Mouse (Mus musculus) kidney, postnatal 14 days (tissue): Measurements from ENCODE around the gene U2af2.
A peak's percentile ranks its signal among the peaks of the same experiment; 100 is the strongest.

Experiments
- DNase-seq: peaks from one replicate; pipeline ENCODE4 v3.0.0; 2022; ENCODE audit warnings: mixed read lengths

Gene U2af2

DNA sequence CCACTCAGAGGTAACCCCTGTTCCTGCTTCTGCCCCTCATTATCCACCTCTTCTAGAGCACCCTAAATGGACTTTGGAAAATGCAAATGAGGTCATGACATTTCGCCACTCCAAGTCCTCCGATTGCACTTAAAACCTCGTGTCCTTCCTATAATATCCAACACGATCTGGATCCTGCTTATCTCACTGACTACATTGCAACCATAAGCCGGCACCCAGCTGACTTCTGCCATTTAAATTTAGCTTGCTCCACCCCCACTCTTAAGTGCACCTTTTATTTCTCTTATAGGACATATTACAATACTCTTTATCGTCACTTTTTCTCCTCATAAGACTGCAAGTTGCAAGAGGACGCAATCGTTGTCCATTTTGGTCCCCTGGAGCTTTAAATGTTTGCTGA, 24.5 kb upstream of the U2af2 start:
- DNase-seq: no peak

GRCm38 (mm10) chr7:5038109-5038732, 23.7 kb upstream of the U2af2 start, which contains the start of gene Zfp784:
Gene Zfp784 (minus strand): TSS chr7:5038446.
- peak; percentile 96 for DNase-seq

GRCm38 (mm10) chr7:5038940-5039339, 23.0 kb upstream of the U2af2 start:
- no peak for DNase-seq

GRCm38 (mm10) chr7:5044981-5045380, 17.0 kb upstream of the U2af2 start:
- no peak for DNase-seq

GRCm38 (mm10) chr7:5046112-5046511, 15.8 kb upstream of the U2af2 start:
- no peak for DNase-seq

DNA sequence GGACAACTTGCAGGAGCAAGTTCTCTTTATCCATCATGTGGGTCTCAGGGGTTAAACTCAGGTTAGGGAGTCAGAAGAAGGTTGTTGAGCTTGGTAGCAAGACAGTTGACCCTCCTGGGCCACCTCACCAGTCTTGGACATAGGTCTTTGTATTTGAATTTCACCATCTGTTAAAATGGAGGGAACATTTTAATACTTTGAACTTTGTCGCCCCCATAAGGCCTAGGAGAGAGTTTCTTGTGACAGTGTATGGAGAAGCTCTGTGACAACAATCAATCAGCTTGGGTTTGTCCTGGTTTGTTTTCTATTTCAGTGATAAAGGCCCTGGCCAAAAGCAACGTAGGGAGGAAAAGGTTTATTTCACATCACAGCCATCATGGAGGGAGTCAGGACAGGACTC, 14.6 kb upstream of the U2af2 start:
- DNase-seq: peak; percentile 47

GRCm38 (mm10) chr7:5051193-5052192, 10.4 kb upstream of the U2af2 start, which contains the start of gene Zfp580:
Gene Zfp580 (plus strand): TSS chr7:5051538.
- peak; percentile 82 for DNase-seq

DNA sequence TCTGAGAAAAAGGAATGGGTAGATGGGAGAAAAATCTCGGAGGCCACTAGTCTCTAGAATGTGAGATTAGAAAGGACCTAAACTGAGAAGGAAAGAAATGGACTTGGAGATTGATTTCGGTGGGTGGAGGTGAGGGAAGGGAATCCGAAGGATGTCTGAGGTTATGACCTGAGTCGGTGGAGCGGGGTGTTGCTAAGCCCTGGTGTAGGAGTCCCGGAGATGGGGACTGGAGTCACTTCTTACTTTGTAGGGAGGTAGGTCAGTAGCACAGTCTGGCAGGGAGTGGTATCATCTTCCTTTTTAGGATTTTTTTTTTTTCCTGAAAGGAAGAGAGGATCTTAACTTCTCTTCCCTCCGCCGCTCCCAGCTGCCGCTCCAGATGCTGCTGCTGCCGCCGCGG, 9.5 kb upstream of the U2af2 start:
- no peak for DNase-seq

DNA sequence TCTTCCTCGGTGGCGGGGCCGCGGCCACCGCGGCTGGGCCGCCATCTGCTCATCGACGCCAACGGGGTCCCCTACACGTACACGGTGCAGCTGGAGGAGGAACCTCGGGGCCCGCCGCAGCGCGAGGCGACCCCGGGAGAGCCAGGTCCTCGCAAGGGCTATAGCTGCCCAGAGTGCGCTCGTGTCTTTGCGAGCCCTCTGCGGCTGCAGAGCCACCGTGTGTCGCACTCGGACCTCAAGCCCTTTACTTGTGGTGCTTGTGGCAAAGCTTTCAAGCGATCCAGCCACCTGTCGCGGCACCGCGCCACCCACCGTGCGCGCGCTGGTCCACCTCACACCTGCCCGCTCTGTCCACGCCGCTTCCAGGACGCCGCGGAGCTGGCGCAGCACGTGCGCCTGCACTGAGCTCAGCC, 9.0 kb upstream of the U2af2 start:
- DNase-seq: peak; percentile 21

GRCm38 (mm10) chr7:5053456-5054179, 8.3 kb upstream of the U2af2 start:
- DNase-seq: no peak

GRCm38 (mm10) chr7:5056651-5057263, 5.2 kb upstream of the U2af2 start:
- DNase-seq: peak; percentile 30

GRCm38 (mm10) chr7:5057381-5057780, 4.6 kb upstream of the U2af2 start:
- DNase-seq: no peak

GRCm38 (mm10) chr7:5057804-5058203, 4.1 kb upstream of the U2af2 start:
- DNase-seq: peak; percentile 11

- no peak for DNase-seq
Measured at GRCm38 (mm10) chr7:5058631-5059030, 3.3 kb upstream of the U2af2 start.

DNA sequence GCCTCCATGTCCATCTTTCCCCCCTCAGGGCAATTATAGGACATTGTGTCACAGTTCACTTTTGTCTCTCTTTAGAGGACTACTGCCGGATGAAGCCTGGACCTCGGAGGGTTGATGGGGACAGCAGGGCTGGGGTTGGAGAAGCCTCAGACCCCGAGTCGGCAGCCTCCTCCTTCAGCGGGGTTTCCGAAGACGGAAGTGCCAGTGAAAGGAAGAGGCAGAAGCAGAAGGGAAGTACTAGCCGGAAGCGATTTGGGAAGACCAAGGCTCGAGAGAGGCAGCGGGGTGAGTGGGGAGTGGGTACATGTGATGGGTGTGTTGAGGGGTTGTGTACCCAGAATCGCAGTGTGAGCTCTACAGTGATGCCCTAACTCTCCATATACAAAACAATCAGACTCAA, 2.5 kb upstream of the U2af2 start:
- DNase-seq: no peak

DNA sequence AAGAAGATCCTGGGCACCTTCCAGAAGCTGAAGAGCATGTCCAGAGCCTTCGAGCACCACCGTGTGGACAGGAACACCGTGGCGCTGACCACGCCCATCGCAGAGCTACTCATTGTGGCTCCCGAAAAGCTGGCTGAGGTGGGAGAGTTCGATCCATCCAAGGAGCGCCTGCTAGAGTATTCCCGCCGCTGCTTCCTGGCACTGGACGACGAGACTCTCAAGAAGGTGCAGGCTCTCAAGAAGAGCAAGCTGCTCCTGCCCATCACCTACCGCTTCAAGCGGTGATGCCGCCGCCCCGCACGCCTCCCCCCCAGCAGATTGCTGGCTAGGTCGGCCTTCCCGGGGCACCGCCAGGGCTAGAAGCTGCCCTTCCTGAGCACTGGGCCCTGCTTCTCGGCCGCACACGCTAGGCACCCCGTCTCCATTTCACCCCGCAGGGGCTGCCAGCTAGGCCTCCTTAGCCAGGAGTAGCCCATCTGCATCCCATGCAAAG, 1.7 kb upstream of the U2af2 start:
- peak; percentile 89 for DNase-seq

DNA sequence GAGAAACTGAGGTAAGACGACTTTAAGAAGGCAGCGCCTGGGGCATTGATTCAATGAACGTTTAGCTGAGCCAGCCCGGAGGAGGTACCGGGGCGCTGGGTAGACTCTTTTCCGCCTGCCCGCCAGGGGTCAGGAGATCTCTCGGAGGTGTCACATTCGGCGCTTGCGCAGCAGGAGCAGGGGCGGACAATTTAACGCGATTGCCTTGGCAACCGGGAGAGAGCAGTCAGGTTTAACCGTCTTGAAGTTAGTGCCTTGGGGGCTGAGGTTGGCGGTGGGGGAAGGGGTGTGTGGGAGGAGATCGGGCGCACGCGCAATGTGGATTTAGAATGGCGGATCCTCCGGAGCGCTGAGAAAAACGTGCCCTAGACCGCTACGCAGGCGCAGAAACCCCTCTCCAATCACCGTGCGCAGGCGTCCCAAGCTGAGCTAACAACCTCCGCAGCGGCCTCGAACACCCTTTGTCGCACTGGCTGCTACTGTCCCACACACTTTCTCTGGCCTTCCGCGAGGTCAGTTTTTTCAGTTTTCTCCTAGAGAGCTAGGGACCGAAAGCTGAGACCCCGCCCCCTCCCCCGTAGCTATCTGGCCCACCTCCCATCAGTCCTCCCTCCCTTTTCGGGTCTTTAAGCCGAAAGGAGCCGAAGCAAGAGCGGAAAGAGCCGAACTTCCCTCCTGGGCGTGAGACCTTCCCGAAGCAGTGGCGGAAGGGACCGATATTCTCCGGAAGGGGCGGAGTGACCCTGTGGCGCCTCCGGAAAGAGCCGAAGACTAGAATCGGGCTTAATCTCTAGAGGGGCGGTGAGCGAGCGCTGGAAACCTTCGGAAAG, 784 bp upstream of the U2af2 start:
- peak; percentile 99 for DNase-seq

- DNase-seq: peak; percentile 82
Measured at GRCm38 (mm10) chr7:5062360-5063001, 538 bp downstream of the U2af2 start.

DNA sequence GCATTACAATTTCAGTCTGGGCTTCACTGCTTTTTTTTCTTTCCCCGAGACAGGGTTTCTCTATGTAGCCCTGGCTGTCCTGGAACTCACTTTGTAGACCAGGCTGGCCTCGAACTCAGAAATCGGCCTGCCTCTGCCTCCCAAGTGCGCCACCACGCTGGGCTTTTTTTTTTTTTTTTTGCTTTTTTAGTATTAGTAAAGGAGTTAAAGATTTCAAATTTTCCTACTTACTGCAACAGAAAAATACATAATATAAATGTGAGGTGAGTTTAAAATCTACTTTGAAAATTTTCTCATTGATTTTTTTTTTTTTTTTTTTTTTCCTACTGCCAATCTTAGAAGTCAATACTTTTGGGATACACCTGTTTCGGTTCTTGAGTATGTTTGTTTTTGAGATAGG, 2.9 kb downstream of the U2af2 start:
- no peak for DNase-seq

DNA sequence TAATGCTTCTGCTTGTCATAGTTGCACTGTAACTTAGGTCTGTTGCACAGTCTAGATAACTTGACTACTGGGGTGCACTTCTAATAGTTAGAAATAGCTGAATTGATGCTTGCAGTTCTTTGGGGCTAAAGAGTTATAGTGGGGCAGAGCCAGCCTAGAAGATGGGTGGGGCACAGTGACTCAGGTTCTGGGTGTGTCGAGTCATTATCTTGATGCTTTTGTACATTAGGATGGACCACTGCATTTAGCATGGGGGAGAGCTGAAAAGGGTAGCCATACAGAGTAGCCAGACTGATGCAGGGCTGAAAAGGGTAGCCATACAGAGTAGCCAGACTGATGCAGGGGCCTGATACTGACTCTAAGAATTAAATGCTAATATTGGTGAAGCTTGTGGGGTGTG, 11.6 kb downstream of the U2af2 start:
- DNase-seq: no peak

GRCm38 (mm10) chr7:5074984-5075383, 13.0 kb downstream of the U2af2 start:
- DNase-seq: no peak
